Mouse (Mus musculus) heart, adult 2 months (tissue): ENCODE results near the gene Syna. TPM values are rescaled to one million over a fixed set of nuclear protein-coding genes. Genes with fewer than 3 reads are reported as not detected.
A peak's percentile ranks its signal among the peaks of the same experiment; 100 is the strongest.

ENCODE experiments used
- DNase-seq, 2 experiments: peaks; one replicate each; pipeline ENCODE4 v3.0.0; 2021
- H3K27ac ChIP-seq: fragments of 200-600 bp; 2 replicates; pipeline ENCODE4 v1.8.1; 2022
- H3K27me3 ChIP-seq: fragments of 200-500 bp; 2 replicates; pipeline ENCODE4 v1.6.1; 2012; ENCODE audit warnings: mild to moderate bottlenecking, low read length, inconsistent platforms, mixed read lengths; ENCODE audit not compliant: control insufficient read depth, insufficient read depth
- H3K36me3 ChIP-seq: fragments of 200-500 bp; 2 replicates; pipeline ENCODE4 v1.6.1; 2012; ENCODE audit warnings: low read length, inconsistent platforms; ENCODE audit not compliant: control insufficient read depth, insufficient read depth
- H3K4me1 ChIP-seq: fragments of 200-500 bp; 2 replicates; pipeline ENCODE4 v1.6.1; 2011; ENCODE audit warnings: low read length; ENCODE audit not compliant: control insufficient read depth, insufficient read depth
- H3K4me3 ChIP-seq: fragments of 200-600 bp; 2 replicates; pipeline ENCODE4 v1.8.1; 2022
- H3K79me2 ChIP-seq: fragments of 200-500 bp; replicated peaks from 2 replicates; pipeline ENCODE4 v1.6.1; 2012; ENCODE audit warnings: mild to moderate bottlenecking, inconsistent platforms, low read length, moderate library complexity, mixed read lengths; ENCODE audit not compliant: control insufficient read depth, insufficient read depth
- H3K9ac ChIP-seq: fragments of 200-500 bp; 2 replicates; pipeline ENCODE4 v1.6.1; 2012; ENCODE audit warnings: low read depth, mild to moderate bottlenecking, control low read depth, inconsistent platforms, low read length, mixed read lengths
- CTCF ChIP-seq: fragments of 200-600 bp; IDR thresholded peaks from 2 replicates; pipeline ENCODE4 v1.8.1; 2022; ENCODE audit warnings: antibody characterized with exemption, mild to moderate bottlenecking, moderate library complexity
- EP300 ChIP-seq: fragments of 200-500 bp; IDR thresholded peaks from 2 replicates; pipeline ENCODE4 v1.6.1; 2011; ENCODE audit warnings: low read depth, low read length, control low read depth; ENCODE audit not compliant: insufficient read depth
- POLR2A ChIP-seq: fragments of 200-500 bp; IDR thresholded peaks from 2 replicates; pipeline ENCODE4 v1.6.1; 2011; ENCODE audit warnings: mild to moderate bottlenecking, low read depth, low read length, control low read depth; ENCODE audit not compliant: insufficient read depth
- WGBS: fragments of 180-500 bp; shearing (Covaris S2); methylation state at CpG from one replicate; pipeline ENCODE4 v1.1.7; 2018; 5-methylcytosine and 5-hydroxymethylcytosine counted together
- intact Hi-C: fragments of 180-260 bp; cut with DNase I; formaldehyde crosslinking; loops from one replicate; pipeline ENCODE4 v1.15.1; 2025
- polyA plus RNA-seq: library from polyadenylated mRNA; depleted of rRNA; stranded (reverse); fragments of >200 nt; gene quantifications from 2 replicates; pipeline ENCODE4 v1.2.3, GENCODE M21; 2012
- total RNA-seq, 2 experiments: library from RNA; stranded (reverse); gene quantifications; 2 replicates each; pipeline ENCODE4 v1.2.3; 2021

The Syna gene
- total and polyA plus RNA-seq, 3 experiments, result not detected

DNA sequence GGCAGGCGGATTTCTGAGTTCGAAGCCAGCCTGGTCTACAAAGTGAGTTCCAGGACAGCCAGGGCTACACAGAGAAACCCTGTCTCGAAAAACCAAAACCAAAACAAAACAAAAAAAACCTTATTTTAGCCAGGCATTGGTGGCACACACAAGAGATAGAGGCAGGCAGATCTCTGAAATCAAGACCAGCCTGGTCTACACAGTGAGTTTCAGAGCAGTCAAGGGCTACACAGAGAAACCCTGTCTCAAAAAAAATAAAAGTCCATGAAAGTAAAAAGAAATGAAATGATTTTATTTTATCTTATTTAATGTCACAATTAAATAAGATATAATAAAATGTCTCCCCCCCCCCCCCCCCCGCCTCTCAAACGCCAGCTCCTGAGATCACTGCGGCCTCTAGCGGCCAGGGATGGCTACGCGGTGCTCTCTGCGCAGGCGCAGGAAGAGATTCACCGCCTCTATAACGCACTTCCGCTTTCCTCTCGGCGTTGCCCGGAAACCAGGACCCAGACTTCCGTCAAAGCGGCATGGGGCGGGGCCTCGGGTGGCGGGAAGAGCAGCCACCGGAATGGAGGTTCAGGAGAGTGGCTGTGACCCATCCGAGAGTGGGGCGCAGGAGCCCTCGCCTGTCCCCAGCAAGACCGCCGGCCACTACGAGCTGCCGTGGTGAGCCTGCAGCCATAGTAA, 22.4 kb upstream of the Syna start:
- WGBS, result 7% methylated on average over 30 of the region's 30 CpGs
- intact Hi-C loops, result loop anchor here (1.0 to 5.0 kb wide), 4 partner anchors 35 to 120 kb away; partner anchors contain the start of gene Eif4h

DNA sequence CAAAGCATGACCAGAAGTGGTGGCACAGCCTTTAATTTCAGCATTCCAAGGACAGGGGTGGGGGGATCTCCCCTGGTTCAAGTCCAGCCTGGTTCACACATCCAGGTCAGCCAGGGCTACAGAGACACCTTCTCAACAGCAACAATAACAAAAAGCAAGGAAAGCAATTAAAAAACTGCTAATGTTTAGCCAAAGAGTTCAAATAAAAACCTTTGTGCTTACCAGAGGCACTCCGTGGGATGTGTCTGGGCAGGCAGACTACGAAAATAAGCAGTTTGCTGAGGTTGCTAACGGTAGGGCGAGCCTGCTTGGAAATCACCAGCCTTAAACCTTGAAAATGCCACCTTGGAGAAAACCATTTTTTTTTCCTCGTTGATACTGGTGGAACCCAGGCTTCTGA, 21.2 kb upstream of the Syna start, which contains the start of gene Rfc2:
Rfc2 (plus strand) TSS at position 221 of the 400 bp plus-strand sequence.
- DNase-seq, result no peak
- intact Hi-C loops, result loop anchor here (5.0 kb wide), 2 partner anchors 34 to 121 kb away; no protein-coding TSS in a partner anchor
- H3K79me2 ChIP-seq, result peaks cover 2% of the 10 kb centered on the region
- no peak for TF ChIP-seq POLR2A
- no peak for TF ChIP-seq CTCF
- no peak for TF ChIP-seq EP300
- no peak within 1 kb of the TSS for H3K27ac ChIP-seq
- H3K36me3 ChIP-seq, result no peaks in the 10 kb centered on the region
- WGBS, result 85% methylated on average over 5 of the region's 5 CpGs
- peaks cover 3% of the 10 kb centered on the region for H3K4me1 ChIP-seq
- no peak within 1 kb of the TSS for H3K4me3 ChIP-seq
- no peak within 1 kb of the TSS for H3K9ac ChIP-seq
- H3K27me3 ChIP-seq, result no peaks in the 10 kb centered on the region

More for the DNA sequence above, 22.4 kb upstream of the Syna start:
- Histone ChIP-seq H3K27me3 (no peaks in the 10 kb centered on the region), H3K4me1 (peaks cover 3% of the 10 kb centered on the region), H3K9ac (peak overlapping the region; percentile 98), H3K4me3 (peak overlapping the region; percentile 78), H3K27ac (peak overlapping the region; percentile 75), H3K36me3 (no peaks in the 10 kb centered on the region), H3K79me2 (peaks cover 2% of the 10 kb centered on the region)
- peak; percentile 96 to 98 for DNase-seq
- peak; percentile 79 for TF ChIP-seq EP300
- TF ChIP-seq POLR2A, result peak; percentile 70
- peak; percentile 87 for TF ChIP-seq CTCF

GRCm38 (mm10) chr5:134579135-134579534, 19.2 kb upstream of the Syna start:
- TF ChIP-seq EP300 (no peak), POLR2A (no peak)
- H3K79me2 ChIP-seq, result peaks cover 2% of the 10 kb centered on the region
- H3K9ac ChIP-seq, result no peak overlapping the region
- H3K4me1 ChIP-seq, result peaks cover 3% of the 10 kb centered on the region
- H3K4me3 ChIP-seq, result no peak overlapping the region
- intact Hi-C loops, result no loop called here
- no peak overlapping the region for H3K27ac ChIP-seq
- DNase-seq, result no peak
- H3K27me3 ChIP-seq, result no peaks in the 10 kb centered on the region
- H3K36me3 ChIP-seq, result no peaks in the 10 kb centered on the region
- WGBS, result 58% methylated on average over 3 of the region's 3 CpGs

- peaks cover 4% of the 10 kb centered on the region for H3K4me1 ChIP-seq
Measured at GRCm38 (mm10) chr5:134577534-134577933, 17.6 kb upstream of the Syna start.

DNA sequence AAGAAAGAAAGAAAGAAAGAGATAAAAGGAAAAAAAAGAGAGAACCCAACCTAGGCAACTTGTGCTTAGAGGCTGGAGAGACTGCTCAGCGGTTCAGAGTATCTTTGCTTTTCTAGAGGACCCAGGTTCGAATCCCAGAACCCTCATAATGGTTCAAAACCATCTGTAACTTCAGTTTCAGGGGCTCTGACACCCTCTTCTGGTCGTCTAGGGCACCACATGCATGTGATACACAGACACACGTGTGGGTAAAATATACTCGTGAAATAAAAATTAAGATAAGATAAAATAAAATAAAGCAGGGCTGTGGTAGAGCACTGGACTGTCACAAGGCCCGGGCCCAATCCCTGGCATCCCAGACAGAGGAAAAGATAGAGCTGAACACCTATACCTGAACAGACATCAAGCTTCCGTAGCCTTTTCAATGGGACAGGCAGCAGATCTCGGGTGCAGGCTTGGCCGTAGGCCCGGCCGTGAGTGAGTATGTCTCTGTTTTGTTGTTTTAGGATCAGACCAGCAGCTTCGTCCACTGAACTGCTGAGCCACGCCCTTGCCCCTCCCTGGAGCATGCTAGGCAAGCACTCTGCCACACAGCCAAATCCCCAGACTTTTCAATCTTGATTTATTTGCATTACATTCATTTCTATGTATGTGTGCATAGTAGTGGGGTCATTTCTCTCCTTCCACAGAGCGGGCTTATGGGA, 16.7 kb upstream of the Syna start:
- Histone ChIP-seq H3K36me3 (no peaks in the 10 kb centered on the region), H3K27ac (no peak overlapping the region), H3K9ac (no peak overlapping the region), H3K79me2 (no peaks in the 10 kb centered on the region), H3K27me3 (no peaks in the 10 kb centered on the region), H3K4me3 (no peak overlapping the region), H3K4me1 (peaks cover 5% of the 10 kb centered on the region)
- no peak for DNase-seq
- 72% methylated on average over 14 of the region's 14 CpGs for WGBS
- TF ChIP-seq CTCF (peak; percentile 29), POLR2A (no peak)
- intact Hi-C loops, result no loop called here

More at GRCm38 (mm10) chr5:134577534-134577933, 17.6 kb upstream of the Syna start:
- DNase-seq, result no peak
- Histone ChIP-seq H3K9ac (no peak overlapping the region), H3K79me2 (no peaks in the 10 kb centered on the region), H3K27ac (no peak overlapping the region), H3K36me3 (no peaks in the 10 kb centered on the region), H3K4me3 (no peak overlapping the region), H3K27me3 (no peaks in the 10 kb centered on the region)
- TF ChIP-seq POLR2A (no peak), CTCF (no peak), EP300 (no peak)
- WGBS, result 80% methylated on average over 7 of the region's 7 CpGs
- intact Hi-C loops, result no loop called here

DNA sequence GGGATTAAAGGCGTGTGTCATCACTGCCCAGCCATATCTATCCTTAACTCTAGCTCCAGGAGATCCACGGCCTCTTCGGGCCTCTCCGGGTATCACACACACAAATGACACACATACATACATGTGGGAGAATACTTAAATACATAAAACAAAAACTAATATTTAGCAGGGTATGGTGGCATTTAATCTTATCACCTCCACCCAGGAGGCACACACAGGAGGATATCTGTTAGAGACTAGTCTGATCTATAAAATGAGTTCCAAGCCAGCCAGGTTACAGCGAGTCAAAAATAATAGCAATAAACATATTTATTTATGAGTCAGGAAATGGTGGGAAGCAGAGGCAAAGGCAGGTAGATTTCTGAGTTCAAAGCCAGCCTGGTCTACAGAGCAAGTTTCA, 15.9 kb upstream of the Syna start:
- Histone ChIP-seq H3K9ac (no peak overlapping the region), H3K36me3 (no peaks in the 10 kb centered on the region), H3K27ac (no peak overlapping the region), H3K27me3 (no peaks in the 10 kb centered on the region), H3K79me2 (no peaks in the 10 kb centered on the region), H3K4me1 (peaks cover 7% of the 10 kb centered on the region), H3K4me3 (no peak overlapping the region)
- no peak for DNase-seq
- TF ChIP-seq POLR2A, result no peak
- WGBS, result 94% methylated on average over 5 of the region's 5 CpGs
- intact Hi-C loops, result no loop called here
